Mouse (Mus musculus) small intestine, adult 2 months (tissue): ENCODE data around the gene Sertad2. TPM values are rescaled to one million over a fixed set of nuclear protein-coding genes. Genes with fewer than 3 reads are reported as not detected.

Source experiments
- H3K27ac ChIP-seq: fragments of 200-500 bp; 2 replicates; pipeline ENCODE4 v1.5.1; 2012; ENCODE audit warnings: low read depth, low read length, control low read depth, inconsistent platforms; ENCODE audit not compliant: insufficient read depth
- H3K27me3 ChIP-seq: fragments of 200-500 bp; 2 replicates; pipeline ENCODE4 v1.6.1; 2012; ENCODE audit warnings: mild to moderate bottlenecking, moderate library complexity, low read length, inconsistent platforms; ENCODE audit not compliant: control insufficient read depth, insufficient read depth
- H3K36me3 ChIP-seq: fragments of 200-500 bp; 2 replicates; pipeline ENCODE4 v1.6.1; 2012; ENCODE audit warnings: mild to moderate bottlenecking, low read length, control low read depth, inconsistent platforms; ENCODE audit not compliant: control insufficient read depth, insufficient read depth
- H3K4me1 ChIP-seq: fragments of 200-500 bp; 2 replicates; pipeline ENCODE4 v1.6.1; 2012; ENCODE audit warnings: low read length, inconsistent platforms, mixed read lengths; ENCODE audit not compliant: control insufficient read depth, insufficient read depth, insufficient read length
- H3K4me3 ChIP-seq: fragments of 200-500 bp; 2 replicates; pipeline ENCODE4 v1.5.1; 2012; ENCODE audit warnings: low read depth, mild to moderate bottlenecking, control low read depth, inconsistent platforms, low read length, moderate library complexity
- CTCF ChIP-seq: fragments of 200-500 bp; IDR thresholded peaks from 2 replicates; pipeline ENCODE4 v1.5.1; 2012; ENCODE audit warnings: low read depth, mild to moderate bottlenecking, control low read depth, inconsistent platforms, low read length, moderate library complexity, mixed read lengths; ENCODE audit not compliant: insufficient replicate concordance, insufficient read length; ENCODE audit errors: extremely low read depth
- POLR2A ChIP-seq: fragments of 200-500 bp; IDR thresholded peaks from 2 replicates; pipeline ENCODE4 v1.6.1; 2012; ENCODE audit warnings: low read depth, mild to moderate bottlenecking, control low read depth, inconsistent platforms, low read length, moderate library complexity
- WGBS: fragments of 180-500 bp; shearing (Covaris S2); methylation state at CpG from one replicate; pipeline ENCODE4 v1.1.7; 2018; 5-methylcytosine and 5-hydroxymethylcytosine counted together
- polyA plus RNA-seq: library from polyadenylated mRNA; depleted of rRNA; stranded (reverse); fragments of >200 nt; gene quantifications from 2 replicates; pipeline ENCODE4 v1.2.3, GENCODE M21; 2012

Gene Sertad2
- polyA plus RNA-seq, 1 experiment = 47.8 TPM

DNA sequence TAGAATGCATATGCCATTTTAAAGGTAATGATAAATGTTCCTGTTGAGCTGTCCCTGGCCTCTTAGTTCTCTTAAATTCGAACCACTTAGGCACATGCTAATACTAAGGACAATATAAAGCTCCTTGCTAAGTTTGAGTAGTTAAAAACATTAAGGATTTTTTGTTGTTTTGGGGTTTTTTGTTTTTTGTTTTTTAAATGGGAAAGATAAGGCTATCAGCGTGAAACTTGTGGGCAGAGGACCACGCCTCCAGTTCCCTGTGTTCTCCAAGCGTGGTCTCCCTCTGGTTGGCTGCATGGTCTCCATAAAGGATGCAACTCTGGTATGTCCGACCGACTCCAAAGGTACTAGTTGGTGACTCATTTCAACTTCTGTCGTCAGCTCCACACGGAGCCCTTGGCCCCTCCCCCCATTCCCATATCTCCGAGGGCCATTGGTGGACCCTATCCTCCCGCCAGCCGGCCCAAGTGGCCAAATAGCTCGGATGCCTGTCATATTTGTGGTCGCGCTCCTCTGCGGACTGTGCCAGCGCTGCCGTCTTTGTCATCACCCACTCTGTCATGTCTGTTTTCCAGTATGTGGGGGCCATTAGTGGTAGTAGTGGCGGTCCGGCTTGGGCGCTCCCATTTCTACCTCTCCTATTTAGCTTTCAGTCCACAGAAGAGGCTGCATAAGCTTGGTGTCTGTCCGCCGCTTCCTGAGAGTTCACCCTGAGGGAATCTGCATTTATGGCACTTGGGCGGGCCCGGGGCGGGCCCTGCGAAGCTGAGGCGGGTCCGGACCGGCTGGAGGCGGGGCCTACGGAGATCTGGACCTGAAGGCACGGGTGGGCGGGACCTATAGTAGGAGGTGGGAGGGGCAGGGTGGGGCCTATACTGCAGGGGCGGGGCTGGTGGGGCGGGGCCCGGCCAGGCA lies 88.2 kb downstream of the Sertad2 start:
- peak overlapping the region; percentile 75 for H3K4me3 ChIP-seq
- 2% methylated on average over 36 of the region's 36 CpGs for WGBS
- no peaks in the 10 kb centered on the region for H3K27me3 ChIP-seq
- no peaks in the 10 kb centered on the region for H3K36me3 ChIP-seq
- H3K27ac ChIP-seq = peak overlapping the region; percentile 99
- H3K4me1 ChIP-seq = peaks cover 9% of the 10 kb centered on the region
- TF ChIP-seq CTCF (no peak), POLR2A (peak; percentile 78; the same call in 1 of the 2 replicates)

- H3K4me3 ChIP-seq = peak overlapping the region; percentile 72
- peak overlapping the region; percentile 93 for H3K27ac ChIP-seq
- no peaks in the 10 kb centered on the region for H3K27me3 ChIP-seq
- TF ChIP-seq POLR2A (peak; percentile 47), CTCF (no peak)
- peaks cover 7% of the 10 kb centered on the region for H3K4me1 ChIP-seq
- no peaks in the 10 kb centered on the region for H3K36me3 ChIP-seq
- under 1% methylated on average over 62 of the region's 67 CpGs for WGBS
Observed at GRCm38 (mm10) chr11:20631941-20632618, 89.0 kb downstream of the Sertad2 start.

DNA sequence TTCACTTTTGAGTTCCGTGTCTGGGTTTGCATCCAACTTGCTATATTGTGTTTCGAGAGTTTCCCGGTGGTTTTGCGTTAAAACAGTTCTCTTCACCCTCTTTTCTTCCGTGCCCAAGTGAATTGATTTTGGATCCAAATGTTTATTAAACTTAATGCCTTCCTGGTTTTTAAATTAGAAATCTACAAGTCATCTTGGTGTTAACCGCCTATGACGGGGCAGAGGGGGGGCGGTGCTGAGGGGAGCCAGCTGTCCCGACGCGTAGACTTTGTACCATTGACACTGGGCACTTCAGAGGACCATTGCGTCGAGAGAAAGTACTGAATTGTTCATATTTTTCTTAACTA lies 89.5 kb downstream of the Sertad2 start:
- Histone ChIP-seq H3K4me1 (peaks cover 7% of the 10 kb centered on the region), H3K36me3 (no peaks in the 10 kb centered on the region), H3K4me3 (peak overlapping the region; percentile 72), H3K27me3 (no peaks in the 10 kb centered on the region), H3K27ac (peak overlapping the region; percentile 93)
- TF ChIP-seq POLR2A (no peak), CTCF (no peak)
- WGBS = 0% methylated on average over 13 of the region's 13 CpGs

- peaks cover 7% of the 10 kb centered on the region for H3K4me1 ChIP-seq
- no peak overlapping the region for H3K4me3 ChIP-seq
- WGBS = 33% methylated on average over 1 of the region's 1 CpGs
- H3K27me3 ChIP-seq = no peaks in the 10 kb centered on the region
- no peak for TF ChIP-seq POLR2A
- no peak for TF ChIP-seq CTCF
- peak overlapping the region; percentile 70; the same call in 1 of the 2 replicates for H3K27ac ChIP-seq
- H3K36me3 ChIP-seq = no peaks in the 10 kb centered on the region
Observed at GRCm38 (mm10) chr11:20634543-20634942, 91.5 kb downstream of the Sertad2 start.

DNA sequence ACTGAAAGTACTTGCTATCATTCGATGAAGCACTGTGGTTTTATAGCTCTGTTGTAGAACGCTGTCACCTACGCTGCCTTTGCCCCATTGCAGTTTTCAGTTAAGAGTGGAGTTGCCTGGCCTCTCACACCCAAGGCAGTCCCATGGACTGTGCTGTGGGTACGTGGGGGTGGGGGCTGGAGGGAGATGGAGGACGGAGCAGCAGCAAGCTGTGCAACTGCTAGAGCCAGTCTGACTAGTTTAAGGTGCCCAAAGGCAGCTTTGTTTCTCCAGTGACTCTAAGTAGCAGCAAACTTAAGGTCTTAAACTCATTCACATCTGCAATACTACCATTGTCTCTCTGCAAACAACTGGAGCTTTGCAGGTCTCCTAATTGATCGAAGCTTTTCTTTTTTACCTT lies 92.6 kb downstream of the Sertad2 start:
- TF ChIP-seq POLR2A = no peak
- WGBS = 26% methylated on average over 6 of the region's 6 CpGs

DNA sequence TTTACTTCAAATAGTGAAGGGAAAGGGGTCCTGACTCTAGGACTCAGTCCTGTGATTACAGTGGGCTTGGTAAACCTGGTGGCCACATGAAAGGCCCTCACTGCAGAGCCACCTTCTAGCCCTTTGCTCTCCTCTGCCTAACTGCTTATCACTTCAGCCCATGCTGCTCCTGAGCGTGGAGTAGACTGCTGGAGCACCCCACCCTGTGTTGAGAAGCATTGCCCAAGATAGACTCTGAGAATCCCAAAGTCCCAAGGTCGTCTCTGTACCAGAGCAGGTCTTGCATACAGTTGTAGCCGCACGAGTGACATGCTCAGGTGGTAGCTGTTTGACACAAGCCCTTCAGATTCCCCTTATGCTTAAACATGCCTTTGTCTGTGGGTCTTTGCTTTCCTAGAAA lies 93.1 kb downstream of the Sertad2 start:
- Histone ChIP-seq H3K4me1 (peaks cover 7% of the 10 kb centered on the region), H3K4me3 (no peak overlapping the region), H3K27me3 (no peaks in the 10 kb centered on the region), H3K36me3 (no peaks in the 10 kb centered on the region), H3K27ac (peak overlapping the region; percentile 84)
- TF ChIP-seq POLR2A (peak; percentile 20; the same call in 1 of the 2 replicates), CTCF (no peak)
- 19% methylated on average over 4 of the region's 4 CpGs for WGBS

More for the DNA sequence above, 92.6 kb downstream of the Sertad2 start:
- Histone ChIP-seq H3K27ac (peak overlapping the region; percentile 82), H3K27me3 (no peaks in the 10 kb centered on the region), H3K4me1 (peaks cover 7% of the 10 kb centered on the region), H3K4me3 (peak overlapping the region; percentile 18; the same call in 1 of the 2 replicates), H3K36me3 (no peaks in the 10 kb centered on the region)

GRCm38 (mm10) chr11:20637060-20637459 lies 94.0 kb downstream of the Sertad2 start:
- TF ChIP-seq CTCF (no peak), POLR2A (no peak)
- Histone ChIP-seq H3K4me3 (no peak overlapping the region), H3K27me3 (no peaks in the 10 kb centered on the region)

More at GRCm38 (mm10) chr11:20637060-20637459, 94.0 kb downstream of the Sertad2 start:
- no peaks in the 10 kb centered on the region for H3K36me3 ChIP-seq
- peaks cover 7% of the 10 kb centered on the region for H3K4me1 ChIP-seq
- no peak overlapping the region for H3K27ac ChIP-seq
